Mouse (Mus musculus) adrenal gland, adult 8-10 months (tissue): ENCODE results near the gene Pnpla1. TPM values are rescaled to one million over a fixed set of nuclear protein-coding genes. Genes with fewer than 3 reads are reported as not detected.

Source experiments
- DNase-seq: peaks from one replicate; pipeline ENCODE4 v3.0.0; 2022
- total RNA-seq, 4 experiments: library from RNA; stranded (reverse); gene quantifications; 2 replicates each; pipeline ENCODE4 v1.2.4; 2022

Gene Pnpla1
- total RNA-seq, 4 experiments from 2014 or later: 0.12 to 0.18 TPM; not detected in 2

GRCm38 (mm10) chr17:28926866-28927635, 68.8 kb downstream of the Pnpla1 start:
- no peak for DNase-seq

- no peak for DNase-seq
These were observed 69.8 kb downstream of the Pnpla1 start for GRCm38 (mm10) chr17:28928004-28928403.

GRCm38 (mm10) chr17:28929369-28929768, 71.2 kb downstream of the Pnpla1 start:
- DNase-seq: no peak

GRCm38 (mm10) chr17:28930392-28931074, 72.3 kb downstream of the Pnpla1 start:
- peak; percentile 84 for DNase-seq

GRCm38 (mm10) chr17:28931436-28932211, 73.4 kb downstream of the Pnpla1 start:
- no peak for DNase-seq

- DNase-seq: no peak
These were observed 74.1 kb downstream of the Pnpla1 start for GRCm38 (mm10) chr17:28932274-28932673.

- no peak for DNase-seq
These were observed 76.1 kb downstream of the Pnpla1 start for GRCm38 (mm10) chr17:28934120-28934916.

- DNase-seq: no peak
These were observed 77.9 kb downstream of the Pnpla1 start for GRCm38 (mm10) chr17:28936133-28936532.

- DNase-seq: no peak
These were observed 78.6 kb downstream of the Pnpla1 start for GRCm38 (mm10) chr17:28936622-28937345.

Other genes with a start within 250 kb of the Pnpla1 start
- 10 to 100 TPM; 68.4 to 81.5 (median 72.8) TPM for gene Srpk1, start 235.7 kb upstream of the Pnpla1 start, total RNA-seq
- 1 to 10 TPM; 1.4 to 3.1 (median 2.5) TPM for gene Slc26a8, start 168.2 kb upstream of the Pnpla1 start, total RNA-seq
- gene Mapk14, start 167.1 kb upstream of the Pnpla1 start, total RNA-seq: 10 to 100 TPM; 71.9 to 99.0 (median 78.8) TPM
- gene AC170998.1, start 132.3 kb upstream of the Pnpla1 start, total RNA-seq: 1 to 10 TPM in 3 of 4 experiments, under 1 TPM in 1; 0.58 to 3.7 (median 2.1) TPM
- 100 to 1,000 TPM; 128 to 457 (median 281) TPM for gene Mapk13, start 89.1 kb upstream of the Pnpla1 start, total RNA-seq
- 10 to 100 TPM; 75.6 to 83.4 (median 77.1) TPM for gene Brpf3, start 57.3 kb upstream of the Pnpla1 start, total RNA-seq
- under 1 TPM in 1 of 4 experiments, not detected in 3; 0.05 TPM for gene 4930539E08Rik, start 56.9 kb downstream of the Pnpla1 start, total RNA-seq
- gene Pxt1, start 85.4 kb downstream of the Pnpla1 start, total RNA-seq: not detected
- gene Kctd20, start 93.5 kb downstream of the Pnpla1 start, total RNA-seq: 10 to 100 TPM; 42.6 to 51.5 (median 45.9) TPM
- 10 to 100 TPM; 57.3 to 84.7 (median 68.7) TPM for gene Stk38, start 149.6 kb downstream of the Pnpla1 start, total RNA-seq
- 100 to 1,000 TPM in 3 of 4 experiments, 10 to 100 TPM in 1; 89.9 to 176 (median 144) TPM for gene Srsf3, start 174.2 kb downstream of the Pnpla1 start, total RNA-seq
- 10 to 100 TPM; 17.3 to 29.4 (median 24.6) TPM for gene Cdkn1a, start 232.6 kb downstream of the Pnpla1 start, total RNA-seq